Mouse (Mus musculus) CH12.LX (cell line): ENCODE data around the gene Npy4r. TPM values are rescaled to one million over a fixed set of nuclear protein-coding genes. Genes with fewer than 3 reads are reported as not detected.

Source experiments
- DNase-seq: peaks from one replicate; pipeline ENCODE4 v3.0.0-alpha.2; 2013; ENCODE audit errors: extremely low read depth
- H3K27ac ChIP-seq: 2 replicates; pipeline ENCODE4 v1.5.1; 2012; ENCODE audit warnings: low read depth, mild to moderate bottlenecking, control low read depth, moderate library complexity; ENCODE audit not compliant: insufficient read depth
- H3K27me3 ChIP-seq: replicated peaks from 2 replicates; pipeline ENCODE3; 2012; ENCODE audit warnings: inconsistent platforms
- H3K36me3 ChIP-seq, 2 experiments: replicated peaks in 1 of 2; 2 replicates each; pipeline versions ENCODE3 to v1.6.1; 2012; ENCODE audit warnings: inconsistent platforms in 1 of 2, low read length in 1 of 2, mild to moderate bottlenecking in 1 of 2, mixed read lengths in 1 of 2, moderate library complexity in 1 of 2; ENCODE audit not compliant: control insufficient read depth in 1 of 2, insufficient read depth in 1 of 2
- H3K4me1 ChIP-seq, 2 experiments: 2 replicates each; pipeline ENCODE4 v1.6.1; 2012; ENCODE audit warnings: inconsistent platforms in 1 of 2, moderate library complexity in 1 of 2; ENCODE audit not compliant: insufficient read depth in 2 of 2, control insufficient read depth in 1 of 2
- H3K4me2 ChIP-seq: 2 replicates; pipeline ENCODE4 v1.6.1; 2012; ENCODE audit warnings: low read depth, mild to moderate bottlenecking, control low read depth; ENCODE audit not compliant: poor library complexity, insufficient read depth, severe bottlenecking
- H3K4me3 ChIP-seq, 3 experiments: fragments of 150-350 bp in 1 of 3; sonication (generic) in 1 of 3; replicated peaks in 1 of 3; 2 replicates each; pipeline versions ENCODE3 to v1.5.1; 2011 to 2012; ENCODE audit warnings: low read depth in 2 of 3, low read length in 2 of 3, mild to moderate bottlenecking in 2 of 3, moderate library complexity in 2 of 3, control low read depth in 1 of 3, improper control_type of control experiment in 1 of 3, inconsistent platforms in 1 of 3, mixed read lengths in 1 of 3; ENCODE audit not compliant: poor library complexity in 1 of 3
- H3K79me2 ChIP-seq: replicated peaks from 2 replicates; pipeline ENCODE4 v1.6.1; 2012; ENCODE audit warnings: mild to moderate bottlenecking, moderate library complexity; ENCODE audit not compliant: control insufficient read depth, poor library complexity, insufficient read depth, severe bottlenecking; ENCODE audit errors: extremely low read depth
- H3K9ac ChIP-seq: 2 replicates; pipeline ENCODE4 v1.6.1; 2012; ENCODE audit warnings: low read depth, mild to moderate bottlenecking, control low read depth, moderate library complexity; ENCODE audit not compliant: insufficient read depth
- H3K9me3 ChIP-seq: replicated peaks from 2 replicates; pipeline ENCODE3; 2012; ENCODE audit warnings: low read length, inconsistent platforms, mixed read lengths
- BHLHE40 ChIP-seq: IDR thresholded peaks from 2 replicates; pipeline ENCODE4 v1.6.1; 2011; ENCODE audit warnings: mild to moderate bottlenecking, low read depth, low read length, improper control_type of control experiment
- CHD2 ChIP-seq: IDR thresholded peaks from 2 replicates; pipeline ENCODE4 v1.6.1; 2011; ENCODE audit warnings: low read length, improper control_type of control experiment
- EP300 ChIP-seq: IDR thresholded peaks from 2 replicates; pipeline ENCODE4 v1.6.1; 2011; ENCODE audit warnings: low read length, improper control_type of control experiment
- ETS1 ChIP-seq: conservative IDR thresholded peaks from 2 replicates; pipeline ENCODE4 v1.6.1; 2012; ENCODE audit warnings: low read depth, mild to moderate bottlenecking, inconsistent platforms, low read length, improper control_type of control experiment, moderate library complexity
- GABPA ChIP-seq: IDR thresholded peaks from 2 replicates; pipeline ENCODE4 v1.6.1; 2012; ENCODE audit warnings: low read depth, low read length, improper control_type of control experiment, inconsistent platforms; ENCODE audit not compliant: insufficient replicate concordance
- IRF4 ChIP-seq: IDR thresholded peaks from 2 replicates; pipeline ENCODE4 v1.6.1; 2014; ENCODE audit warnings: low read depth, mild to moderate bottlenecking, inconsistent platforms, low read length, improper control_type of control experiment
- JUND ChIP-seq: conservative IDR thresholded peaks from 2 replicates; pipeline ENCODE4 v1.6.1; 2011; ENCODE audit warnings: low read depth, low read length, improper control_type of control experiment
- KAT2A ChIP-seq: IDR thresholded peaks from 2 replicates; pipeline ENCODE4 v1.6.1; 2012; ENCODE audit warnings: low read length, improper control_type of control experiment, inconsistent platforms; ENCODE audit not compliant: insufficient replicate concordance
- MAZ ChIP-seq: IDR thresholded peaks from 2 replicates; pipeline ENCODE4 v1.6.1; 2012; ENCODE audit warnings: low read depth, mild to moderate bottlenecking, inconsistent platforms, low read length, improper control_type of control experiment, moderate library complexity
- MEF2A ChIP-seq: IDR thresholded peaks from 2 replicates; pipeline ENCODE4 v1.6.1; 2014; ENCODE audit warnings: low read depth, mild to moderate bottlenecking, inconsistent platforms, low read length, improper control_type of control experiment, borderline replicate concordance
- MYC ChIP-seq: IDR thresholded peaks from 2 replicates; pipeline ENCODE4 v1.6.1; 2011; ENCODE audit warnings: low read depth, mild to moderate bottlenecking, improper control_type of control experiment, low read length
- NRF1 ChIP-seq: IDR thresholded peaks from 2 replicates; pipeline ENCODE4 v1.6.1; 2014; ENCODE audit warnings: low read depth, mild to moderate bottlenecking, inconsistent platforms, low read length, improper control_type of control experiment, moderate library complexity
- PAX5 ChIP-seq: IDR thresholded peaks from 2 replicates; pipeline ENCODE4 v1.6.1; 2012; ENCODE audit warnings: low read length, inconsistent platforms, mixed read lengths
- POLR2A ChIP-seq: IDR thresholded peaks from 2 replicates; pipeline ENCODE4 v1.6.1; 2011; ENCODE audit warnings: low read depth, mild to moderate bottlenecking, improper control_type of control experiment, low read length
- POLR2AphosphoS2 ChIP-seq: IDR thresholded peaks from 2 replicates; pipeline ENCODE4 v1.6.1; 2011; ENCODE audit warnings: low read depth, low read length, improper control_type of control experiment
- RCOR1 ChIP-seq: conservative IDR thresholded peaks from 2 replicates; pipeline ENCODE4 v1.6.1; 2012; ENCODE audit warnings: low read depth, mild to moderate bottlenecking, inconsistent platforms, low read length, improper control_type of control experiment
- SIN3A ChIP-seq: IDR thresholded peaks from 2 replicates; pipeline ENCODE4 v1.6.1; 2012; ENCODE audit warnings: low read length, improper control_type of control experiment, inconsistent platforms
- UBTF ChIP-seq: IDR thresholded peaks from 2 replicates; pipeline ENCODE4 v1.6.1; 2012; ENCODE audit warnings: low read depth, mild to moderate bottlenecking, inconsistent platforms, low read length, improper control_type of control experiment, moderate library complexity
- USF2 ChIP-seq: conservative IDR thresholded peaks from 2 replicates; pipeline ENCODE4 v1.6.1; 2011; ENCODE audit warnings: low read depth, low read length, improper control_type of control experiment
- ZC3H11A ChIP-seq: IDR thresholded peaks from 2 replicates; pipeline ENCODE4 v1.6.1; 2012; ENCODE audit warnings: low read depth, mild to moderate bottlenecking, inconsistent platforms, low read length, improper control_type of control experiment
- ZKSCAN1 ChIP-seq: IDR thresholded peaks from 2 replicates; pipeline ENCODE4 v1.6.1; 2012; ENCODE audit warnings: low read depth, inconsistent platforms, low read length, improper control_type of control experiment, borderline replicate concordance
- dilution Hi-C: fragments of 300-500 bp; cut with MboI; formaldehyde crosslinking; loops from 2 replicates; pipeline ENCODE4 v1.14.3; 2020; ENCODE audit warnings: low sequenced_read_pairs; ENCODE audit not compliant: extremely low pct_unique_long_range_greater_than_20kb, extremely low pct_ligation_motif_present
- in situ Hi-C: fragments of 300-500 bp; cut with MboI; formaldehyde crosslinking; loops from 3 replicates; pipeline ENCODE4 v1.14.3; 2019; ENCODE audit warnings: low sequenced_read_pairs, low pct_ligation_motif_present, low pct_unique_long_range_greater_than_20kb, mixed read lengths
- polyA plus RNA-seq: library from polyadenylated mRNA; unstranded; fragments of >175 nt; gene quantifications from 2 replicates; pipeline ENCODE4 v1.2.1, GENCODE M21; 2012; ENCODE audit warnings: low read depth; ENCODE audit not compliant: insufficient read length
- total RNA-seq, 2 experiments: library from RNA; depleted of rRNA; stranded (reverse); fragments of 300-350 nt in 1 of 2; fragments of >200 nt in 1 of 2; gene quantifications; 2 replicates each; pipeline ENCODE4 v1.2.3; 2012 to 2014

The Npy4r gene
- total and polyA plus RNA-seq, 3 experiments: 0.04 TPM; not detected in 2

GRCm38 (mm10) chr14:34121691-34122090 lies 30.6 kb downstream of the Npy4r start:
- dilution Hi-C loops: no loop called here
- TF ChIP-seq GABPA: no peak
- no peak for TF ChIP-seq MAZ
- no peak for TF ChIP-seq JUND
- TF ChIP-seq POLR2AphosphoS2: no peak
- TF ChIP-seq EP300: no peak
- TF ChIP-seq IRF4: no peak
- TF ChIP-seq SIN3A: no peak
- no peak for TF ChIP-seq ZC3H11A
- no peak for TF ChIP-seq KAT2A
- no peak for TF ChIP-seq MYC
- TF ChIP-seq ETS1: no peak
- TF ChIP-seq USF2: no peak
- no peak for TF ChIP-seq BHLHE40
- no peak for TF ChIP-seq PAX5
- TF ChIP-seq ZKSCAN1: no peak
- TF ChIP-seq MEF2A: no peak

GRCm38 (mm10) chr14:34120923-34121351 lies 31.4 kb downstream of the Npy4r start:
- Histone ChIP-seq H3K27me3 (peaks cover 3% of the 10 kb centered on the region), H3K27ac (no peak overlapping the region), H3K9me3 (no peaks in the 10 kb centered on the region), H3K4me3 (no peak overlapping the region), H3K36me3 (no peaks in the 10 kb centered on the region), H3K79me2 (no peaks in the 10 kb centered on the region), H3K4me1 (no peaks in the 10 kb centered on the region), H3K9ac (no peak overlapping the region), H3K4me2 (no peak overlapping the region)
- dilution Hi-C loops: no loop called here
- TF ChIP-seq CHD2 (no peak), MAZ (no peak), MEF2A (no peak), POLR2A (no peak), ETS1 (no peak), RCOR1 (no peak), NRF1 (no peak), UBTF (no peak), EP300 (no peak), USF2 (no peak), SIN3A (no peak), KAT2A (no peak), MYC (no peak), PAX5 (no peak)
- DNase-seq: no peak
- in situ Hi-C loops: no loop called here

More at GRCm38 (mm10) chr14:34121691-34122090, 30.6 kb downstream of the Npy4r start:
- Histone ChIP-seq H3K9me3 (no peaks in the 10 kb centered on the region), H3K27ac (no peak overlapping the region), H3K27me3 (peaks cover 3% of the 10 kb centered on the region), H3K4me2 (no peak overlapping the region), H3K4me1 (no peaks in the 10 kb centered on the region), H3K79me2 (no peaks in the 10 kb centered on the region), H3K9ac (no peak overlapping the region), H3K4me3 (no peak overlapping the region), H3K36me3 (no peaks in the 10 kb centered on the region)
- in situ Hi-C loops: no loop called here
- no peak for DNase-seq
